25 mouse cellular contexts compared by ENCODE assay signal in the genomic region with DNA sequence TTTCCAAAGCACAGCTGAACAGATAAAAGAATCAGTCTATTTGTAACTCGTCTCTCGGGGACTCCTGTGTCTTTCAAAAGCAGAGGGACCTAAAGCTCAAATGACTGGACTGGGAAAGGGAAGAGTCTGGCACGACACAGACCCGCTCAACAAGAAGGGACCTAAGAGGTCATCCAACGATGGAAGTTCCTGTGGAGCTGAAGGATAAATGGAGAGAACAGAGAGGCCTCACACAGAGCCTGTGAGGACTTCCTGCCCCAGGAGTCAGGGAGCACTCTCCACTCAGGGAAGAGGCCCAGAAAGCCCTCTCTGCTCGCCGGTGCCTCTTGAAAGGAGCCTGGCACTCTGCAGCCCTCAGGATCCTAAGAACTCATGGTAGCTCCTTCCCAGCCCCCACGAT. TPM values are rescaled to one million over a fixed set of nuclear protein-coding genes. Genes with fewer than 3 reads are reported as not detected.
DNase-seq lines count a peak whose midpoint lies in the region; ATAC-seq lines count a peak whose summit lies in the region.
"Had no signal": no experiment of that assay in that cellular context is flagged by ENCODE, and none has a peak within 500 bp of the region (broad histone marks: within the 10 kb centered on the region; RNA-seq: fewer than 3 reads in every experiment).

No protein-coding gene starts in this region.

- no peaks in the 10 kb centered on the region for H3K9me3 ChIP-seq in heart, embryonic 10.5 days
- no peaks in the 10 kb centered on the region for H3K9me3 ChIP-seq in heart, embryonic 12.5 days (replicated peaks)
- no peaks in the 10 kb centered on the region for H3K9me3 ChIP-seq in midbrain, embryonic 11.5 days (ENCODE audit: control insufficient read depth, low read length)
- H3K9me3 ChIP-seq in midbrain, embryonic 15.5 days = no peaks in the 10 kb centered on the region
- H3K9me3 ChIP-seq: embryonic facial prominence, embryonic 13.5 days; embryonic facial prominence, embryonic 15.5 days; forebrain, embryonic 10.5 days; forebrain, embryonic 12.5 days had no signal

- no peaks in the 10 kb centered on the region for H3K36me3 ChIP-seq in heart, embryonic 10.5 days
- H3K36me3 ChIP-seq in heart, embryonic 12.5 days = no peaks in the 10 kb centered on the region
- H3K36me3 ChIP-seq in midbrain, embryonic 11.5 days (ENCODE audit: control insufficient read depth, insufficient read depth, low read length) = no peaks in the 10 kb centered on the region
- no peaks in the 10 kb centered on the region for H3K36me3 ChIP-seq in midbrain, embryonic 15.5 days (replicated peaks)
- H3K36me3 ChIP-seq: embryonic facial prominence, embryonic 13.5 days; embryonic facial prominence, embryonic 15.5 days; forebrain, embryonic 10.5 days; forebrain, embryonic 12.5 days had no signal

- no peak for ATAC-seq in heart, embryonic 12.5 days (ENCODE audit: insufficient number of reproducible peaks, low FRiP score)
- no peak for ATAC-seq in midbrain, embryonic 11.5 days (ENCODE audit: low FRiP score)
- no peak for ATAC-seq in midbrain, embryonic 15.5 days (replicated peaks)
- ATAC-seq: forebrain, embryonic 14.5 days; forebrain, embryonic 16.5 days had no signal

- no peak overlapping the region for H3K9ac ChIP-seq in heart, embryonic 12.5 days
- no peak overlapping the region for H3K9ac ChIP-seq in midbrain, embryonic 11.5 days (ENCODE audit: low read length)
- no peak overlapping the region for H3K9ac ChIP-seq in midbrain, embryonic 15.5 days
- H3K9ac ChIP-seq: embryonic facial prominence, embryonic 13.5 days; embryonic facial prominence, embryonic 15.5 days; forebrain, embryonic 12.5 days had no signal

- peak; percentile 70 for DNase-seq in heart, embryonic 10.5 days (ENCODE audit: low spot score)
- DNase-seq in midbrain, embryonic 11.5 days (ENCODE audit: low spot score, missing footprints) = peak; percentile 69
- DNase-seq in spleen, adult 18-20 months = no peak
- DNase-seq: adrenal gland, adult 2 months; adrenal gland, postnatal 10 days; adrenal gland, postnatal 25 days; cerebellum, adult 11 months; cerebellum, adult 18-20 months; cerebellum, adult 8-10 months; cerebellum, adult 9-11 months; cerebellum, postnatal 14 days; cerebellum, postnatal 36 days; embryo, embryonic 11 days had no signal

- no peak overlapping the region; the same call in 1 of the 2 replicates for H3K27ac ChIP-seq in heart, embryonic 10.5 days
- no peak overlapping the region for H3K27ac ChIP-seq in heart, embryonic 12.5 days (ENCODE audit: poor library complexity, severe bottlenecking)
- no peak overlapping the region for H3K27ac ChIP-seq in midbrain, embryonic 11.5 days (ENCODE audit: low read depth, low read length)
- no peak overlapping the region for H3K27ac ChIP-seq in midbrain, embryonic 15.5 days
- H3K27ac ChIP-seq: embryonic facial prominence, embryonic 13.5 days; embryonic facial prominence, embryonic 15.5 days; forebrain, embryonic 10.5 days; forebrain, embryonic 12.5 days had no signal

- H3K4me3 ChIP-seq in heart, embryonic 10.5 days = no peak overlapping the region
- no peak overlapping the region for H3K4me3 ChIP-seq in heart, embryonic 12.5 days
- H3K4me3 ChIP-seq in midbrain, embryonic 11.5 days (ENCODE audit: low read depth, low read length) = no peak overlapping the region
- H3K4me3 ChIP-seq in midbrain, embryonic 15.5 days = no peak overlapping the region
- H3K4me3 ChIP-seq: embryonic facial prominence, embryonic 13.5 days; embryonic facial prominence, embryonic 15.5 days; erythroblast, embryonic 14.5 days; forebrain, embryonic 10.5 days; forebrain, embryonic 12.5 days had no signal

- no peak overlapping the region for H3K4me2 ChIP-seq in heart, embryonic 12.5 days
- no peak overlapping the region for H3K4me2 ChIP-seq in midbrain, embryonic 11.5 days
- H3K4me2 ChIP-seq in midbrain, embryonic 15.5 days = no peak overlapping the region
- H3K4me2 ChIP-seq: embryonic facial prominence, embryonic 13.5 days; embryonic facial prominence, embryonic 15.5 days; forebrain, embryonic 12.5 days had no signal

- H3K27me3 ChIP-seq in heart, embryonic 10.5 days (ENCODE audit: insufficient read depth, poor library complexity, severe bottlenecking) = no peaks in the 10 kb centered on the region
- no peaks in the 10 kb centered on the region for H3K27me3 ChIP-seq in heart, embryonic 12.5 days (replicated peaks)
- no peaks in the 10 kb centered on the region for H3K27me3 ChIP-seq in midbrain, embryonic 11.5 days (ENCODE audit: control insufficient read depth, insufficient read depth, low read length)
- H3K27me3 ChIP-seq in midbrain, embryonic 15.5 days (replicated peaks) = no peaks in the 10 kb centered on the region
- H3K27me3 ChIP-seq: embryonic facial prominence, embryonic 13.5 days; embryonic facial prominence, embryonic 15.5 days; forebrain, embryonic 12.5 days had no signal

- H3K4me1 ChIP-seq in heart, embryonic 10.5 days = peaks cover 11% of the 10 kb centered on the region
- H3K4me1 ChIP-seq in heart, embryonic 12.5 days (replicated peaks) = peaks cover 6% of the 10 kb centered on the region
- H3K4me1 ChIP-seq in midbrain, embryonic 11.5 days (ENCODE audit: control insufficient read depth, insufficient read depth, low read length) = no peaks in the 10 kb centered on the region
- peaks cover 5% of the 10 kb centered on the region; the same call in 1 of the 2 replicates for H3K4me1 ChIP-seq in midbrain, embryonic 15.5 days
- H3K4me1 ChIP-seq: embryonic facial prominence, embryonic 13.5 days; embryonic facial prominence, embryonic 15.5 days had no signal

- WGBS in heart, embryonic 10.5 days = 40% methylated on average over 8 of the region's 8 CpGs
- 35% methylated on average over 8 of the region's 8 CpGs for WGBS in heart, embryonic 12.5 days
- WGBS in midbrain, embryonic 11.5 days = 61% methylated on average over 8 of the region's 8 CpGs
- WGBS in midbrain, embryonic 15.5 days = 62% methylated on average over 8 of the region's 8 CpGs

RNA-seq across cellular contexts. Expression of gene Strip1, which starts 4.3 kb away (rescaled TPM):
- 45.1 and 50.1 TPM in 2 replicates for polyA plus RNA-seq in heart, embryonic 10.5 days (2016; fragmentation: Nextera tagmentation; extraction: Ambion mirVana)
- polyA plus RNA-seq in heart, embryonic 12.5 days (2016; fragmentation: Nextera tagmentation; extraction: Ambion mirVana) = 43.6 and 44.6 TPM in 2 replicates
- 87.6 and 90.6 TPM in 2 replicates for polyA plus RNA-seq in midbrain, embryonic 11.5 days (2014; fragmentation: Nextera tagmentation; extraction: Ambion mirVana)
- 178 and 182 TPM in 2 replicates for polyA plus RNA-seq in midbrain, embryonic 15.5 days (2015; fragmentation: Nextera tagmentation; extraction: Ambion mirVana)

RNA-seq across cellular contexts. Expression of gene Gm10961, which starts 4.7 kb away (rescaled TPM):
- not detected in 2 replicates for polyA plus RNA-seq in heart, embryonic 10.5 days (2016; fragmentation: Nextera tagmentation; extraction: Ambion mirVana)
- not detected in 2 replicates for polyA plus RNA-seq in heart, embryonic 12.5 days (2016; fragmentation: Nextera tagmentation; extraction: Ambion mirVana)
- polyA plus RNA-seq in midbrain, embryonic 11.5 days (2014; fragmentation: Nextera tagmentation; extraction: Ambion mirVana) = not detected in 2 replicates
- not detected in 2 replicates for polyA plus RNA-seq in midbrain, embryonic 15.5 days (2015; fragmentation: Nextera tagmentation; extraction: Ambion mirVana)
- polyA plus RNA-seq: adrenal gland, adult 2 months; brain, embryonic 14.5 days; C2C12; embryonic facial prominence, embryonic 11.5 days; embryonic facial prominence, embryonic 13.5 days; embryonic facial prominence, embryonic 15.5 days; erythroblast, embryonic 14.5 days; forebrain, embryonic 10.5 days; forebrain, embryonic 12.5 days; forebrain, embryonic 14.5 days; forebrain, embryonic 16.5 days had no signal

RNA-seq across cellular contexts. Expression of gene Alx3, which starts 41.0 kb away (rescaled TPM):
- 2.3 and 13.0 TPM in 2 replicates for polyA plus RNA-seq in heart, embryonic 10.5 days (2016; fragmentation: Nextera tagmentation; extraction: Ambion mirVana)
- 0.49 and 1.4 TPM in 2 replicates for polyA plus RNA-seq in heart, embryonic 12.5 days (2016; fragmentation: Nextera tagmentation; extraction: Ambion mirVana)
- 2.8 and 3.3 TPM in 2 replicates for polyA plus RNA-seq in midbrain, embryonic 11.5 days (2014; fragmentation: Nextera tagmentation; extraction: Ambion mirVana)
- polyA plus RNA-seq in midbrain, embryonic 15.5 days (2015; fragmentation: Nextera tagmentation; extraction: Ambion mirVana) = 1.0 and 1.2 TPM in 2 replicates
- polyA plus RNA-seq: adrenal gland, adult 2 months; C2C12; erythroblast, embryonic 14.5 days had no signal

Comparison
In these comparisons a context has a peak if more than half of its experiments do, and no peak if none do; other contexts are left out.
1. DNase-seq: peak in heart, embryonic 10.5 days (single experiment) and midbrain, embryonic 11.5 days (single experiment); none in spleen, adult 18-20 months (0 of 2).